Mouse (Mus musculus): Measurements from ENCODE around the gene Ak2.
A peak's percentile ranks its signal among the peaks of the same experiment; 100 is the strongest.

Ak2 gene

DNA sequence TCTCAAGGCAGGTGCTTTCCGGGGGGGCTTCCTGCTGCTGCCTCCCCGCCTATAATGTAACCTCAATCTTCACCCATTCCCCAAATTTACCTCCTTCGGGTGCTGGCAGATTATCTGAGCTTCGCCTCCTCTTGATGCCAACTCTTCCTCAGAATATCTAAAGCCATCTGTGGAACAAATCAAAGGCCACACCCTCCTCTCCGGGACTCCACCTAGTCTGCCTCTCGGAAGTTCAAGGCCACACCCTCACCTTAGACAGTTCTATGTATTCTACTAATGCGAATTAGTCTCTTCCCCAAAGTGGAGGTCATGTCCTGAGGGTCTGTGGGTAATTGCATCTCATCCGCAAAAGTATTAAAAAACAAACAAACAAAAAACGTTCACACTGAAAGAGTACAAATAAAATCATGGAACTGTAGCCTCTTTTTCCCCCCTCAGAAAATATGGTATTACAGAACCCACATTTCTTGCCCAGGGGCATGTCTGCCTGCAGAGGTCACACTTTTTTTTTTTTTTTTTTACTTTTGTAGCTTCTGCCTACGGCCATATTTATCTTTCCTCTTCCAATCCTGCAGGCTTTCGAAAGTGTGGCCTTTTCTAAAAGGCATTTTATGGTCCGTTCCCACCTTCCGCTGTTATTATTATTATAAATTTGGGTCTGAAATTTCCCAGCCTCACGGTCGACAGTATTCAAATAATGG lies 56.1 kb downstream of the Ak2 start:
- DNase-seq (ENCODE audit: low read depth, low spot score) = no peak

DNA sequence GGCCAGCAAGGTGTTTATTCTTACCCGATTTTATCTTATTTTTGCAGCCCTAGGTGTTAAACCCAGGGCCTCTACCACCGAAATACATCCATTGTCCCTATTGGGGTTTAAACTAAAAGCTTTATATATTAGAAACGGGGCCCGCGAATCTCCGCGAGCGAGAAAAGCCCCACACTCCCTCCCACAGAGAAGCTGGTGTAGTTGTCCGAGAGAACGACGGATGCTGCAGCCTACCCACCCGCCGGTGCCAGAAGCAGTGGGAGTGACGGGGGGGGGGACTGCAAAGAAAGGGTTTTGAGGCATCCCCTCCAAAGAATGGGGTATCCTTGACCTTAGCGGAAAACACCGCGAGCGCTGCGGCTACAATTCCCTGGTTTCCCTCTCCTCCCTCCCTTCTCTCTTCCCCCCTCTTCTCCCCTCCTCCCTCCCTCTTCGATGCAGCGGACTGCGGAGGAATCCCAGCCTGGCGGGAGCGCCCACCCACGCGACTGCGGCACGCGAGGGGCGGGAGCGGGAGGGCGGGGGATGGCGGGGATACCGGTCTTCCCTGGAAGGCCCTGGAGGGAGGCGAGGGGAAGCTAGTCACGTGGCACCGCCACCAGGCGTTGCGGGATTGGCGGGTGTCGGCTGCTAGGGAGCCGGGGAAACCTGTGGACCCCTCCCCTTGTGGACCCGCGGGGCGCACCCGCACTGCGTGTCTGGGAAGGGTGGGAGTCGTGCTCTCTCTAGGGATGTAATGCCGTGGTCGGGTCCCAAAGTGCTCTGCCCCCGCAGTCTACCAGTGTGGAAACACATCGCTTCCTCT lies 56.9 kb downstream of the Ak2 start:
- no peak for DNase-seq (ENCODE audit: low read depth, low spot score)

DNA sequence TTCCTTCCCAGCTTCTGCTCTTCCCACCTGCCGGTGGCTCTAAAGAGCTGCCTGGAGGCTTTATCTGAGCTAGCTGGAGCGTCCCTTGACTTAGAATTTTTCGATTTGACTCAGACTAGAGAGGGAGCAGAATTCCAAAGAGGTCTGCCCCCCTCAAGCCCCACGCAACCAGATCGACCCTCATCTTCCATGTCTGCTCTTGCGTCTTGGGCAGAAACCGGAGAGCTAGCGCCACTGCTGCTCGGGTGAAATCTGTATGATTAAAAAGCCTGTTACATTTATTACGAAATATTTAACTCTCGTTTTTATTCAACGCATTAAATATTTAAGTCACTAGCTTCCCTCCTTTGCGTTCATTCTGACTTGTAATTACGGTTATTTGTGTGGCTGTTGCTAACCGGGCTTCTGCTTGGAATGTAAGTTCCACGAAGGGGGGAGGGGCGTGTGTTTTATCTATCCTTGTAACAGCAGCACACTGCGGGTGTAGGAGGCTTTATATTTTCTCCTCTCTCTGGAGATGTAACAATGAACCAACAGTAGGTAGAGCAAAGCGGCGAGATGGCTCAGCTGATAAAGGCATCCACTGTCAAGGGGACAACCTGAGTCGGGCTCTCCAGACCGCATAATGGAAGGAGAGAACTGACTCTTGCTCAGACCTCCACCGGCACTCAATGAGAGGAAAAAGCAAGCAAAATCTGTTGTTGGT lies 57.7 kb downstream of the Ak2 start:
- no peak for DNase-seq (ENCODE audit: low read depth, low spot score)

DNA sequence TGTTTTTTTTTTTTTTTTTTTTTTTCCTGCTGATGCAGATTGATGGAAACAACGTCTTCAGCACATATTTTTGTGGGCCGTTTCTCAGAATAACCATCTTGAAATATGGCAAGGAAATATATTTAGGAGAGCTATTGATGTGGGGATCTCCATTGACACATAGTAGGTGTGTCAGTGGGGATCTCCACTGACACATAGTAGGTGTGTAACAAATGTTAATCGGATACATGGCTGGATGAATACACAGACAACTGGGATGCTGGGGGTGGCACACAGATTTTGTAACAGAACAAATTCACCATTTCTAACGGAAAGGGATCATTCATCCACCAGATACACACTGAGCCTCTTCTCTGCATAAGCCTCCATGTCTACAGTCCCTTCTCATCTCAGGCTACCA lies 58.6 kb downstream of the Ak2 start:
- no peak for DNase-seq (ENCODE audit: low read depth, low spot score)

DNA sequence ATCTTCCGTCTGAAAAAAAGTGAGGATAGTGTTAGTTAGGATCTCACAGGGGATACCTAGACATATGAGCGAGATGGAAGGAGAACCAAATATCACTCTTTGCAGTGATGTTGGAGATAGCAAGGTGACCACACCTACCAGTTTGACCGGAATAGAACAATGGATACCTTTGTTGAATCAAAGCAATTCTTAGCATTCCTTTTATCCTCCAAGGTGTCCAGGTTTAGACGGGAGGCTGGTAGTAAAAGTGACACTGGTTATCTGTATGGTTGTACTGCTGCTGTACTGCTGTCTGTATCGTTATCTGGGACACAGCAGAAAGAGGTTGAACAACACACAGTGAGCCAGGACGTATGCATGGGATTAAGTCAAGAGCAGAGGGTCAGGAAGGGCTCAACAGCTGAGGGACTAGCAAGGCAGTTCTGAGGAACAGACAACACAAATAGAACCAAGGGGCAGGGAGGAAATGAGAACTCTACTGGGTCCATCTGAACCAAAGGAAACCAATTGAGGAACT lies 59.2 kb downstream of the Ak2 start:
- no peak for DNase-seq (ENCODE audit: low read depth, low spot score)

DNA sequence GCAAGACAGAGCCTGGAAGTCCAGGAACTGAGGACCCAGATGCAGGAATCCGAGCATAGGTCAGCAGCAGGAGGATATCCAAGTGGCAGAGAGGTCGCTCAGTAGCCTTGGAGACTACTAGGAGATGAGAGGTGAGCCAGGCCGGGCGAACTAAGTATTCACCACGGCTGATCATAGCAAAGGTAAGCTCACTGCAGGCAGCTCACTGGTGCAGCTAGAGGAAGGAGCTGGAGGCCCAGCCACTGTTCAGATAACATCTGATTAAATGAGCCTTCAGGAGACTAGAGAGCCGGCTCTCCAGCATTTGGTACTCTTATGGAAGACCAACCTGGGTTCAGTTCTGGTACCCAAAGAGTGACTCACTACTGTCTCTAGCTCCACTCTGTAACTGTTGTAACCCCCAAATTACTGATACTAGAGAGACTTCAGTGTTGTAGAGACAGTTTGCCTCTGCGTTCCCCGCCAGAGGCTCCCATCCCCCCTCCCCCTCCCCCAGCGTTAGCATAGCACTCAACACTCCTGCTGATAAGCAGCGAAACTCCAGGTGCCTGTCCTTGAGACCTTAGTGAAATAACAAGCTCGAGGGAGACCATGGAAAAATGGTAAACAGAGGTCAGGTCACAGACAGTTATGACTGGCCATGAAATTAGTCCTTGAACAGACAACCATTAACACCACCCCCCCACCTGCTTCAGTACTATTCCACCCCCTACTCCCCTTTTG lies 59.9 kb downstream of the Ak2 start:
- DNase-seq (ENCODE audit: low read depth, low spot score) = no peak

DNA sequence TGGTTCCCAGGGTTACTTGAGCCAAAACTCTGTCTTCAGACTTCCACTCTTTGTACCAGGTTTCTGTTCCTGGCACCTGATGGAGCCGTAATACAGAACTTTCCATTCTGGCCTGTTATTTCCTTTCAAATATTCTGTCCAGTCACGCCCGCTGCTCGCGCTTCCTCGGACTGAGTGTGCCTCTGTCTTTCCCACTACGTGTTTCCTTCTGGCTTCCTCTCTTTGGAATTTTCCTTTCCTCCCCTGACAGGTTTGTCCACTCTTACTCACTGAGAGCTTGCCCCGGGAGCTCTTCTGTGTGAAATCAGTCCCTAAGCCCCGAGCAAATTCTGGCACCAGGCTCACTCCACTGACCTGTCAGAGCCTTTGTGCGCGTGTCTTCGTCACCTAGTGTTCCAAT lies 63.0 kb downstream of the Ak2 start:
- DNase-seq (ENCODE audit: low read depth, low spot score) = no peak

DNA sequence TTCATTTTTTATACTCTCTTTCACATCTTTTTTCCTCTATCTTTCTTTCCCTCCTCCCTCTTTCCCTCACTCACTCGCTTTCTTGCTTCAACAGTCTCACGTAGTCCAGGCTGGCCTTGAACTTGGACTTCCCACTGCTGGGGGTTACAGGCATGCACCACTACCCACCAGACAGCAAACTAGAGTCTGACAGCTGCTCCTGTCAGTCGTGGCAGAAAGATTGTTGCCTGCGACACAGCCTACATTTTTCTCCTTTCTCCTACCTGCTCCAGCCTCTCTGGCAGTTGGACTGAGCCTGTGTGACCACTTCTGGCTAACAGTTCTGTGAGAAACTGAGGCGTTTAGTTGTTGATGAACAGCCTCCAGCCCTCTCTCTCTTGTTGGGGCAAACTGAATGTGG lies 63.8 kb downstream of the Ak2 start:
- DNase-seq (ENCODE audit: low read depth, low spot score) = no peak

DNA sequence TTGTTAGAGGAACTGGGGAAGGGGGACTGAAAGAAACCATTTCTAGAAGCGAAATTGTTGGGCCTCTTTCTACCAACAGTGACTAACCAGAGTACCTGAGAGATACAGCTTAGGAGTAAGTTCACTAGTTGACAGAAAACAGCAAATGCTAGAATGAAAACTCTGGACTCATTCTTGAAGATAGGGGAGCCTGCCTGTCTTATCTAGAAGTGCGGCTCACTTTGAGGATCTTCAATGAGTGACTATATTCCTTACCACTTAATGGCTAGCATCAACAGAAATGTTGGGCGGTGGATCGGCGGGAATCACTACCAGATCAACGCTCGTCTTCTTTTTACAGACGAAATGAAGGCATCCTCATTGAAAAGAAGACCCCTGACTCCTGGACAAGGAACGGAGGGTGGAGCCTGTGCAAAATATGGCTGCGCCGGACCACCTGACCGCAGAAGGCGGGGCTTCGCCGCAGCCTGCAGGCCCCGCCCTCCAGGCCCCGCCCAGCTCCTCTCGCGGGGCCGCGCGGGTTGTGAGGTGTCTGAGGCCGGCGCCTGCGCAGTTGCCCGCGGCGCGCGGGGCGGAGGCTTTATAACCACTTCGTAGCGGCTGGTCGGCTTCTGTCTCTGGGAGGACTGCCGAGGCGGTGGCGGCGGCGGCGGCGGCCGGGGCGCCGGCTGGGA lies 65.9 kb downstream of the Ak2 start:
- peak; percentile 79 for DNase-seq (ENCODE audit: low read depth, low spot score)

DNA sequence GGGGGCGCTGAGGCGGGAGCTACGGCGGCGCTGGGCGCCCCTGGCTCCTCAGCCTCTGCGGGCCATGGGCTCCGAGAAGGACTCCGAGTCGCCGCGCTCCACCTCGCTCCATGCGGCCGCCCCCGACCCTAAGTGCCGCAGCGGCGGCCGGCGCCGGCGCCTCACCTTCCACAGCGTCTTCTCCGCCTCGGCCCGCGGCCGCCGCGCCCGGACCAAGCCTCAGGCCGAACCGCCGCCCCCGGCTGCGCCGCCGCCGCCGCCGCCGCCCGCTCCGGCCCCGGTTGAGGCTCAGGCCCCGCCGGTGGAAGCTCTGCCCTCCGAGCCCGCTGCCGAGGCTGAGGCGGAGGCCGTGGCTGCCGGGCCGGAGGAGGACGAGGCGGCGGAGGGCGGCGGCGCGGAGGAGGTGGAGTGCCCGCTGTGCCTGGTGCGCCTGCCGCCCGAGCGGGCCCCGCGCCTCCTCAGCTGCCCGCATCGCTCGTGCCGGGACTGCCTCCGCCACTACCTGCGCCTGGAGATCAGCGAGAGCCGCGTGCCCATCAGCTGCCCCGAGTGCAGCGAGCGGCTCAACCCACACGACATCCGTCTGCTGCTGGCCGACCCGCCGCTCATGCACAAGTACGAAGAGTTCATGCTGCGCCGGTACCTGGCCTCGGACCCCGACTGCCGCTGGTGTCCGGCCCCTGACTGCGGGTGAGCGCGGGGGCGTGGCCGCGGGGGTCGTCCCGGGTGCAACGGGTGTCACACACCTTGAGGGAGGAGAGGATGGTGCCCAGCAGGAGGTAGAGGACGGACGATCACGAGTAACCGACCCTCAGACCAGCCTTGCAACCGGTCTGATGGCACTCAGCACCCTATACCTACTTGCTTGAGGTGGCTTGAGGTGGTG lies 66.7 kb downstream of the Ak2 start, which contains the start of gene Rnf19b:
Rnf19b (plus strand) TSS at position 65 of the 886 bp plus-strand sequence.
- no peak for DNase-seq (ENCODE audit: low read depth, low spot score)

DNA sequence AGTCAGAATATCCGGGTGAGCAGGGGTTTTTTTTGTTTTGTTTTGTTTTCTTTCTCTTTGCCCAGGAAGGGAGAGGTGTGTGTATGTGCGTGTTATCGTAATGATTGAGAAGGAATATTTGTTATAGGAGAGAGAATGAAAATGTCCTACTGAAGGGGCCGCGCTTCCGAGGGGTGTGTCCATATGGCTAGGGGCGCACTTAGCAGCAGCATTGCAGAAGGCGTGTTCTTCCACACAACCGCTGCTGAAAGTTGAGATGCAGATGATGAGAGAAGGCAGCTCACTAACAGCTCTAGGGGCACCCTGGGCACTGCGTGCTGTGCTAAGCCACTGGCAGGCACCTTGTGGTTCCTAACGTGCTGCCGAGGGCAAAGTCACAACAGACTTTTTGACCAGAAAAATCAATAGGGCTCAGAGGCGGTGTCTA lies 67.4 kb downstream of the Ak2 start:
- no peak for DNase-seq (ENCODE audit: low read depth, low spot score)

DNA sequence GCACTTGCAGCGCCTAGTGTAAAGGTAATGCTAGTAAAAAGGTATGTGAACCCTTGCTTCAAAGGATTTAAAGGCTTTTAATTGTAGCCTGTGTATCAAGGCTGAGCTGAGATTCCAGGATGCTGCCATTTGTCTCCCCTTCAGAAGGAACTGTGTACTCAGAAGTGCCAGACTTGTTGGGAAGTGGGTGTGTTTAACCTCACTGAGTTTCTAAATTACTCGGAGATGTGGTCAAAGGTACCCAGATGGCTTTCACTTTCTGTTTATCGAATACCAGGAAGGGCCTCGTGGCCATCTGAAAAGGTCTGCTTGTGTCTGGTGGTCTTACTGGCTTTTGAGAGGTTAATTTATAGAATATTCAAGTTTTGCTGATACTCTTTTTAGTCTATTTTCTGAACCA lies 68.2 kb downstream of the Ak2 start:
- no peak for DNase-seq (ENCODE audit: low read depth, low spot score)

Data from retina, adult 2 months (tissue).